Mouse (Mus musculus): Measurements from ENCODE around the gene Prph.

Prph gene

DNA sequence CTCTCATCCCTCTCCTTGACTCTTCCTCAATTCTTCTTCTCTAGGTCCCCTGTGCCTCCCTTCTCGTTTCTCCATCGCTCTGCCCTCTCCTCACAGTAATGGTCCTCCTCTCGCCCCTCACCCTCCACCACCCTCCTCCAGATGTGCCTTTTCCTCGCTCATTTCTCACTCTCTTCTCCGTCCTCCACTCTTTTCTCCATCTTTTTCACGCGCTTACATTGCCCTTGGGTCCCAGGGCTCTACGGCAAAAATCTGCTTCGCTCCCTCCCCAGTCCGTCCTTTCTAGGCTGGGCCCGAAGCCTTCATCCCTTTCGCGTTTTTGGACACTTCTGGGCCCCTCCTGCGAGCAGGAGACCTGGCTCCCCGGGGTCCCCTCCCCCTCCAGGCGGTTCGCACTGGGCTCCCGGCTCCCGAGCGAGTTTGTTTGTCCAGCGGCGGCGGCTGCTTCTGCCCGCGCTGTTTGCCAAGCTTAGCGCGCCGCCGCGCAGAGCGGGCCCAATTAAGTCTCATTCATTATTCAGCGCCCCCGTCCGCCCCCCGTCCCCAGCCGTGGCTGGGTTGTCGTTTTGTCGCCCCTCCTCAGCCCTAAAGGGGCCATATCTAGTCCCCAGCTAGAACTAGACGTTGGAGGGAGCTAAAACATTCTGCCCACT is 43.0 kb downstream of the Prph start:
- in situ Hi-C loops (cut with MboI, MseI) = no loop called here

GRCm38 (mm10) chr15:99098493-99098861 is 43.5 kb downstream of the Prph start:
- in situ Hi-C loops (cut with MboI, MseI) = no loop called here

DNA sequence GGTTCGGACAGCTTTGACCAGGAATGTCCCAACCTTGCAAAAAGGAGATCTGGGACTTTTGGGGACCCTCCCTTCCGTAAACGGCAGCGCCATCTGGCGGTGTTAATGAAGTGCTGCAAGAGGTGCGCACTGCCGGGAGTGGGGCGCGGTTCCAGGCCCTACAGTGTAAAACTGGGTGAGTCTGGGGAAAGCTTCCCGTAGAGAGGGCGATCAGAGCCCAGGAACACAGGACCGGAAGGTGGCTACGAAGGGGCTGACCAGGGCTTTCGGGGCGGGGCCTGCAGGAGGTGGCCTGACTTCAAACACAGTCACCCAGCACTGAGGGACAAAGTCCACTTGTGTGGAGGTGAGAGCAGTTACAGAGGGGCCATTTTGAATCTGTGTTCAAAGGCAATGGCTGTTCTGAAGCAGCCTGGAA is 44.2 kb downstream of the Prph start:
- in situ Hi-C loops (cut with MboI, MseI) = no loop called here

- in situ Hi-C loops (cut with MboI, MseI) = loop anchor here (5.0 kb wide), 1 partner anchor 43 kb away; the partner anchor contains the start of gene Prph
Measured at GRCm38 (mm10) chr15:99099984-99100383, 45.0 kb downstream of the Prph start.

GRCm38 (mm10) chr15:99105238-99105637 is 50.3 kb downstream of the Prph start:
- in situ Hi-C loops (cut with MboI, MseI) = no loop called here

DNA sequence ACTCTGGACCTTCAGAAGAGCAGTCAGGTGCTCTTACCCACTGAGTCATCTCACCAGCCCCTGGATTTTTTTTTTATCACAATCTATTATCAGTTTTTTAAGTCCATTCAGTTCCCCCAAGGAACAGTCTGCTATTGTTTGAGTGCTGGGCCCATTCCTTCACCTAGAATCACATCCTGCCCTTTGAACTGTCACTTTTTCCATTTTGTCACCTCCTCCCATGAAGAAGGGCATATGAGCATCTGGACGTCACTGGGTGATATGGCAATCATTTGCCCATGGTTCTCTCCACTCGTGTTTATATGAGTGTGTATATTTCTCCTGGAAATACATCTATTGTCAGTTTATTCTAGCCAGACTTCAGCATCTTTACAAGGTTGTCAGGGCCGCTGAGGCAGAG is 52.9 kb downstream of the Prph start:
- in situ Hi-C loops (cut with MboI, MseI) = no loop called here

Data from T-helper 1 cell (primary cell).